Mouse (Mus musculus) heart, embryonic 14.5 days (tissue): ENCODE data around the gene Phyhd1. TPM values are rescaled to one million over a fixed set of nuclear protein-coding genes. Genes with fewer than 3 reads are reported as not detected.
A peak's percentile ranks its signal among the peaks of the same experiment; 100 is the strongest.

Source experiments
- ATAC-seq: fragments of 200-750 bp; cut with Nextera tagmentation; 2 replicates; pipeline ENCODE4 v1.8.0; 2017; ENCODE audit warnings: low read depth, moderate TSS enrichment; ENCODE audit not compliant: insufficient number of reproducible peaks, insufficient read depth, low FRiP score
- H3K27ac ChIP-seq, 2 experiments: fragments of 200-500 bp in 1 of 2; fragments of 300-500 bp in 1 of 2; sonication (generic) in 1 of 2; replicated peaks in 1 of 2; 2 replicates each; pipeline ENCODE4 v1.5.1; 2012 to 2014; ENCODE audit warnings: low read depth in 2 of 2, low read length in 2 of 2, control low read depth in 1 of 2, mild to moderate bottlenecking in 1 of 2, mixed read lengths in 1 of 2; ENCODE audit not compliant: control insufficient read depth in 1 of 2, insufficient read depth in 1 of 2
- H3K27me3 ChIP-seq: fragments of 300-500 bp; sonication (generic); 2 replicates; pipeline ENCODE4 v1.6.1; 2014; ENCODE audit warnings: mild to moderate bottlenecking, low read length, control low read depth; ENCODE audit not compliant: control insufficient read depth, insufficient read depth
- H3K36me3 ChIP-seq: fragments of 300-500 bp; sonication (generic); 2 replicates; pipeline ENCODE4 v1.6.1; 2014; ENCODE audit warnings: mild to moderate bottlenecking, control low read depth, low read length, mixed read lengths; ENCODE audit not compliant: control insufficient read depth, insufficient read depth
- H3K4me1 ChIP-seq, 2 experiments: fragments of 200-500 bp in 1 of 2; fragments of 300-500 bp in 1 of 2; sonication (generic) in 1 of 2; 2 replicates each; pipeline ENCODE4 v1.6.1; 2012 to 2014; ENCODE audit warnings: low read length in 2 of 2, control low read depth in 1 of 2, mixed read lengths in 1 of 2; ENCODE audit not compliant: control insufficient read depth in 2 of 2, insufficient read depth in 2 of 2
- H3K4me2 ChIP-seq: fragments of 300-500 bp; sonication (generic); 2 replicates; pipeline ENCODE4 v1.6.1; 2014; ENCODE audit warnings: mild to moderate bottlenecking, low read length
- H3K4me3 ChIP-seq, 2 experiments: fragments of 200-500 bp in 1 of 2; fragments of 300-500 bp in 1 of 2; sonication (generic) in 1 of 2; 2 replicates each; pipeline ENCODE4 v1.5.1; 2012 to 2014; ENCODE audit warnings: low read length in 2 of 2, mild to moderate bottlenecking in 2 of 2, control low read depth in 1 of 2, low read depth in 1 of 2, moderate library complexity in 1 of 2; ENCODE audit not compliant: control insufficient read depth in 1 of 2, insufficient read depth in 1 of 2
- H3K9ac ChIP-seq: fragments of 300-500 bp; sonication (generic); 2 replicates; pipeline ENCODE4 v1.6.1; 2014; ENCODE audit warnings: mild to moderate bottlenecking, low read length
- H3K9me3 ChIP-seq: fragments of 300-500 bp; sonication (generic); 2 replicates; pipeline ENCODE4 v1.6.1; 2016; ENCODE audit warnings: low read length, control low read depth; ENCODE audit not compliant: control insufficient read depth
- WGBS: fragments of 180-500 bp; shearing (Covaris S2); extraction: QIAGEN DNeasy Blood & Tissue Kit; methylation state at CpG from one replicate; pipeline ENCODE4 v1.1.7; 2014; 5-methylcytosine and 5-hydroxymethylcytosine counted together
- polyA plus RNA-seq: library from polyadenylated mRNA; unstranded; fragments of >200 nt; fragmentation: Nextera tagmentation; extraction: Ambion mirVana; gene quantifications from 2 replicates; pipeline ENCODE4 v1.2.1, GENCODE M21; 2014

Gene Phyhd1
- polyA plus RNA-seq, 1 experiment from 2014 or later = 10.8 TPM

DNA sequence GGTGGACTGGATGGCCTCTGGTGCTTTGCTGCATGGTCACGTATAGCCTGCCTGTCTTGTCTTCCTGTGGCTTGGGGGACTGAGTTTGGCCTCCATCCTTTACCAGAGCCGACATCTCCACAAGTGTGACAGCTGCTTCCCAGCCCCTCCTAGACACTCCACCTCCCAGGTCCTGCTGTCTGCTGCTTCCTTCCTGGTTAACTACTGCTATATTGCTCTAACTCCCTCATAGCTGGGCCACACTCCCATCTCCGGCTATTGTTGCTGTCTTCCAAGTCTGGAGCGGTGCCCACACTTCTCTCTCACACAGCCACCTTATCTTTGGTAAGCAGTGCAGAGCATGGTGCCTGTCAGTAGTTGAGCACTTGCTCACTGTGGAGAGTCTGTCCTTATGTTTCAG is 26.2 kb upstream of the Phyhd1 start:
- Histone ChIP-seq H3K4me2 (peak overlapping the region; percentile 90), H3K4me1 (peaks cover 32 to 52% of the 10 kb centered on the region in 2 experiments), H3K4me3 (peak overlapping the region in 1 of 2 experiments; percentile 8; a peak in 2 of 4 replicates), H3K36me3 (peaks cover 43% of the 10 kb centered on the region), H3K27me3 (no peaks in the 10 kb centered on the region), H3K9me3 (no peaks in the 10 kb centered on the region), H3K27ac (peak overlapping the region; percentile 87 to 91), H3K9ac (peak overlapping the region; percentile 91)
- ATAC-seq = peak; percentile 31
- 19% methylated on average over 4 of the region's 4 CpGs for WGBS

DNA sequence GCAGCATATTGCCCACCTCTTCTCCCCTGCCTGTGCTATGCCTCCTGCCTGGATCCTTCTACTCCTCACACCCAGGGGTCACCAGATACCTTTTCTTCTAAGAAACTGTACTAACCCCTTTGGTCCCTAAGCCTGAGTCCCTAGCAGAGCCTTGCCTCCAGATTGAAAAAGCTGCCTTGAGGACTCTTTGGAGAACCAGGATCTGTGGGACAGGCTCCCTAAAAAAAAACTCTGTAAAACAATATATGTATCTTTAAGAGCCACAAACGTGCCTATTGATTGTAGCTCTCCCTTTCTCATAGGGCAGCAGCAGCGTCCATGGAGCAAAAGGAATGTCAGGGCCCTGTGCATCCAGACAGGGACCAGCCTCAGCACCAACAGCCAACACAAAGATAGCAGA is 25.7 kb upstream of the Phyhd1 start, which contains the start of gene Gm28035:
Gm28035 (plus strand) TSS at position 301 of the 400 bp plus-strand sequence.
- peaks cover 32 to 52% of the 10 kb centered on the region in 2 experiments for H3K4me1 ChIP-seq
- peak within 1 kb of the TSS in 1 of 2 experiments; percentile 8; a peak in 2 of 4 replicates for H3K4me3 ChIP-seq
- no peak for ATAC-seq
- H3K27me3 ChIP-seq = no peaks in the 10 kb centered on the region
- peak within 1 kb of the TSS; percentile 91 for H3K9ac ChIP-seq
- H3K36me3 ChIP-seq = peaks cover 45% of the 10 kb centered on the region
- H3K4me2 ChIP-seq = peak within 1 kb of the TSS; percentile 90
- WGBS = 51% methylated on average over 2 of the region's 2 CpGs
- no peaks in the 10 kb centered on the region for H3K9me3 ChIP-seq
- peak within 1 kb of the TSS; percentile 87 to 91 for H3K27ac ChIP-seq

DNA sequence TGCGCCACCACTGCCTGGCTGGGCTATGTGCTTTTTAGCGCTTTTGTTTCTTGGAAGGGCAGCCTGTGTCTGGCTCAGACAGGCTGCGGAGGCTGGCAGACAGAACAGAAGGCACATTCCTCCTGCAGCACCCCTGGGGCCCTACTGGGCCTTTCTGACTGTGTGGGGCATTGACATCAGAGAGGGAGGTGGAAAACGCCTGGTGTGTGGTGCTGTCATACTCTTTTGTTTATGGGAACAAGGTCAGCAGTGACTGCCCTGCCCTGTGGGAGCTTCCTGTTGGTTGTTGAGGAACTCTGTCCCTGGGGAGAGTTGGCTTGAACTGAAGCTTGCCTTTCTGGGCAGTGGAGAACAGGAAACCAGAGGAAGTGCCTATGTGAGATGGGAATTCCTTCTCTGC is 23.5 kb upstream of the Phyhd1 start:
- peak overlapping the region; percentile 9; the same call in 1 of the 2 replicates for H3K4me2 ChIP-seq
- peak; percentile 25 for ATAC-seq
- no peaks in the 10 kb centered on the region for H3K27me3 ChIP-seq
- no peak overlapping the region for H3K9ac ChIP-seq
- H3K9me3 ChIP-seq = no peaks in the 10 kb centered on the region
- H3K4me3 ChIP-seq = no peak overlapping the region
- H3K36me3 ChIP-seq = peaks cover 54% of the 10 kb centered on the region
- peak overlapping the region; percentile 64 to 70 for H3K27ac ChIP-seq
- 28% methylated on average over 4 of the region's 4 CpGs for WGBS
- peaks cover 32 to 55% of the 10 kb centered on the region in 2 experiments for H3K4me1 ChIP-seq

DNA sequence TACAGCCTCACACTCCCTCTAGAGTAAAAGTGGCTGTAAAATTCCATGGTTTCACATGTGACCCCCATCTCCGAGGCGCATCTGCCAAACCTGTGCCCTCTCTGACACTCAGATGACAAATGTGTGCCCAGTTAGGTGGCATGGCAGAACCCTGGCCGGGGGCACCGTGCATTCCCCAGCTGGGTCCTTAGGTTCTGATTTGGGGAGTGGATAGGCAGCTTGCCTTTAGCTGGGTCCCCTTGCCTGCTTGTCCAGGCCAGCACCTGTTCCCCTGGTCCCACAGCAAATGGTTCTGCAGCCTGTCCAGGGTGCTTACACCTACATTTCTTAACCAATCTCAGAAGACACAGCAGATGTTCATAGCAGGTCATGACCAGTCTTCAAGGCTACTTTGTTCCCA is 22.6 kb upstream of the Phyhd1 start:
- H3K36me3 ChIP-seq = peaks cover 59% of the 10 kb centered on the region
- no peaks in the 10 kb centered on the region for H3K27me3 ChIP-seq
- H3K9me3 ChIP-seq = no peaks in the 10 kb centered on the region
- no peak overlapping the region for H3K4me2 ChIP-seq
- 94% methylated on average over 4 of the region's 4 CpGs for WGBS
- no peak overlapping the region for H3K4me3 ChIP-seq
- H3K9ac ChIP-seq = no peak overlapping the region
- no peak for ATAC-seq
- H3K27ac ChIP-seq = peak overlapping the region in 1 of 2 experiments; percentile 64; a peak in 2 of 4 replicates
- peaks cover 32 to 55% of the 10 kb centered on the region in 2 experiments for H3K4me1 ChIP-seq

DNA sequence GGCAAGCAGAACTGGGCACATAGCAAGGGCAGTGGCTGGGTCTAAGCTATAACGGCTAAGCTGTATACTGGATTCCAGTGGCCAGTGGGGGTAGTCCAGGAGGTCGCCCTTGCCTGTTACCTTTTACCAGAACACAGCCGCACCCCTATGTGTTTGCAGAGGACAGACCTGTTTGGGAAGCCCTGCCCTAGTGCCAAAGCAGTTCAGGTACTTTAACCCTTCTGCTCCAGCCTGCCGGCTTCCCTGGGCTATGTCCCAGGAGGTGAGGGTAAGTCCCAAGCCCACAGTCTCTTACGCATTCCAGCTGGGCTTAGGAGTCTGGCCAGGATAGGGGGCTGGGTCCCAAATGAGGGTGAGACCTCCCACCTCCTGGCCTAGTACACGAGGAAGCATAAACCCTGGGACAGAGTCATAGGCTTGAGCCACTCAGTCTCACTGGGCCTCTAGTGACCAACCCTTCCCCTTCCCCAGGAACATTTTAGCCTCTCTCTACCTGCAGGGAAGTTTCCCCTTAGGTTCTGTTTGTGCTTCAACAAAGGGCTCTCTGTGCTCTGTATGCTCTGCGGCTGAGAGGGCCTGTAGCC is 21.3 kb upstream of the Phyhd1 start:
- H3K9ac ChIP-seq = no peak overlapping the region
- 80% methylated on average over 7 of the region's 7 CpGs for WGBS
- H3K36me3 ChIP-seq = peaks cover 72% of the 10 kb centered on the region

DNA sequence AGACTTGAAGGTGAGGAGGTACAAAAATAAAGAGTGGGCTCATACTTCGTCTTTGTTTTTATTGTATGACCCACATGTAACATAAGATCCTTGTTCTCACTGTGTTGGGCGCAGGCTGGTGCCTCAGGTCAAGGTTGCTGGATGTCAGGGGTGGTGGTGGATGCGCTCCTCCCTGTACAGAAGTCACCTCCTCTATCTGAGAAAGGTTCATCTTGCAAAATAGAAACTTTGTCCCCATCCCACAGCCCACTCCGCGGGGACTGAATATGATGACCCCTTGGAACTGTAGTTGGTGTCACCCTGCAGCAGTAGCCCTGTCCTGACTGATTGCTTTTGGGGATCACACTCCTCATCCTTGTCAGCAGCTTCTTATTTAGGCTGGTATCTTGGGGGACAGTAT is 19.0 kb upstream of the Phyhd1 start:
- Histone ChIP-seq H3K9me3 (no peaks in the 10 kb centered on the region), H3K36me3 (peaks cover 68% of the 10 kb centered on the region), H3K27ac (no peak overlapping the region), H3K9ac (no peak overlapping the region), H3K4me1 (peaks cover 13 to 29% of the 10 kb centered on the region in 2 experiments), H3K4me2 (no peak overlapping the region), H3K4me3 (no peak overlapping the region), H3K27me3 (no peaks in the 10 kb centered on the region)
- no peak for ATAC-seq
- 91% methylated on average over 5 of the region's 5 CpGs for WGBS

More for the DNA sequence above, 21.3 kb upstream of the Phyhd1 start:
- Histone ChIP-seq H3K27ac (no peak overlapping the region), H3K4me2 (no peak overlapping the region), H3K9me3 (no peaks in the 10 kb centered on the region), H3K4me1 (peaks cover 19 to 42% of the 10 kb centered on the region in 2 experiments), H3K27me3 (no peaks in the 10 kb centered on the region), H3K4me3 (no peak overlapping the region)
- ATAC-seq = no peak

DNA sequence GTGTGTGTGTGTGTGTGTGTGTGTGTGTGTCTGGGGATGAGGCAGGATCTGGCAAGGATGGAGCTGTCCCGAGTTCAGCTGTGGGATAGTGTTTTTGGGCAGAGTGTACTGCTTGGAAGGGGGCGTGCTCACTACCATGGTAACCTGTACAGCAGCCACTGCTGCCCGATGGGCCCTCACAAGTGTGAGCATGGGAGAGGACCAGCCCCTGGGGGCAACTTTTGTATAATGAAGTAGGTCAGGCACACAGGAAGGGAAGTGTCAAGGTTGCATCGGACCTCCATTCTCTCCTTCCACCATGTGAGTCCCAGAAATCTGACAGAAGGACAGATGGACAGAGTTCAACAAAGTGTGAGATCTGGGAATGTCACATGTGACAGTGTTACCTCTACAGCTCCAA is 18.3 kb upstream of the Phyhd1 start:
- 83% methylated on average over 4 of the region's 4 CpGs for WGBS
- no peak for ATAC-seq
- no peak overlapping the region for H3K4me3 ChIP-seq
- no peak overlapping the region for H3K27ac ChIP-seq
- peaks cover 9 to 22% of the 10 kb centered on the region in 2 experiments for H3K4me1 ChIP-seq
- H3K9me3 ChIP-seq = no peaks in the 10 kb centered on the region
- peaks cover 70% of the 10 kb centered on the region for H3K36me3 ChIP-seq
- H3K27me3 ChIP-seq = no peaks in the 10 kb centered on the region
- no peak overlapping the region for H3K9ac ChIP-seq
- H3K4me2 ChIP-seq = no peak overlapping the region

DNA sequence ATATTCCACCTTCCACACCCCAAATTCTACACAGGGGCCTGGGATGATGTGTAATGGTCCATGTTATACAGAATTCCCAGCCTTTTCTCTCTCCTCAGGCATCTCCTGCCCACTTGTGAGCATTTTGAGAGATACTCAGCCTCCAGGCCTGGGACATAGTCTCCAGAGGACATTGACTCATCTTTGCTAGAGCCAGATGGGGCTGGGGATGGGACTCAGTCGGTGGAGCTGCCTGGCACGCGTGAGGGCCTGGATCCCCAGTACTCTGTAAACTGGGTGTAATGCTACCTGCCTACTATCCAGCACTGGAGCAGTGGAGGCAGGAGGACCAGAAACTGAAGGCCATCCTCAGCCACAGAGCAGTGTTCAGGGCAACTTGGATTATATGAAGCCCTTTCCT is 16.8 kb upstream of the Phyhd1 start:
- H3K4me3 ChIP-seq = no peak overlapping the region
- no peak overlapping the region for H3K9ac ChIP-seq
- WGBS = 93% methylated on average over 3 of the region's 3 CpGs
- ATAC-seq = no peak
- H3K4me1 ChIP-seq = peaks cover 7 to 14% of the 10 kb centered on the region in 2 experiments; a peak in 3 of 4 replicates
- no peaks in the 10 kb centered on the region for H3K9me3 ChIP-seq
- peaks cover 69% of the 10 kb centered on the region for H3K36me3 ChIP-seq
- H3K27me3 ChIP-seq = no peaks in the 10 kb centered on the region
- H3K27ac ChIP-seq = no peak overlapping the region
- no peak overlapping the region for H3K4me2 ChIP-seq
